Mouse (Mus musculus) heart, adult 2 months (tissue): ENCODE data around the gene Plcl2. TPM values are rescaled to one million over a fixed set of nuclear protein-coding genes. Genes with fewer than 3 reads are reported as not detected.
"Not testable (repeated sequence)": the region's sequence is repeated elsewhere in the genome, so short reads cannot be mapped to it uniquely, and the experiment has no call there.

Experiments used
- DNase-seq, 2 experiments: peaks; one replicate each; pipeline ENCODE4 v3.0.0; 2021
- H3K27ac ChIP-seq: fragments of 200-600 bp; 2 replicates; pipeline ENCODE4 v1.8.1; 2022
- H3K27me3 ChIP-seq: fragments of 200-500 bp; 2 replicates; pipeline ENCODE4 v1.6.1; 2012; ENCODE audit warnings: mild to moderate bottlenecking, low read length, inconsistent platforms, mixed read lengths; ENCODE audit not compliant: control insufficient read depth, insufficient read depth
- H3K36me3 ChIP-seq: fragments of 200-500 bp; 2 replicates; pipeline ENCODE4 v1.6.1; 2012; ENCODE audit warnings: low read length, inconsistent platforms; ENCODE audit not compliant: control insufficient read depth, insufficient read depth
- H3K4me1 ChIP-seq: fragments of 200-500 bp; 2 replicates; pipeline ENCODE4 v1.6.1; 2011; ENCODE audit warnings: low read length; ENCODE audit not compliant: control insufficient read depth, insufficient read depth
- H3K4me3 ChIP-seq: fragments of 200-600 bp; 2 replicates; pipeline ENCODE4 v1.8.1; 2022
- H3K79me2 ChIP-seq: fragments of 200-500 bp; replicated peaks from 2 replicates; pipeline ENCODE4 v1.6.1; 2012; ENCODE audit warnings: mild to moderate bottlenecking, inconsistent platforms, low read length, moderate library complexity, mixed read lengths; ENCODE audit not compliant: control insufficient read depth, insufficient read depth
- H3K9ac ChIP-seq: fragments of 200-500 bp; 2 replicates; pipeline ENCODE4 v1.6.1; 2012; ENCODE audit warnings: low read depth, mild to moderate bottlenecking, control low read depth, inconsistent platforms, low read length, mixed read lengths
- CTCF ChIP-seq: fragments of 200-600 bp; IDR thresholded peaks from 2 replicates; pipeline ENCODE4 v1.8.1; 2022; ENCODE audit warnings: antibody characterized with exemption, mild to moderate bottlenecking, moderate library complexity
- EP300 ChIP-seq: fragments of 200-500 bp; IDR thresholded peaks from 2 replicates; pipeline ENCODE4 v1.6.1; 2011; ENCODE audit warnings: low read depth, low read length, control low read depth; ENCODE audit not compliant: insufficient read depth
- POLR2A ChIP-seq: fragments of 200-500 bp; IDR thresholded peaks from 2 replicates; pipeline ENCODE4 v1.6.1; 2011; ENCODE audit warnings: mild to moderate bottlenecking, low read depth, low read length, control low read depth; ENCODE audit not compliant: insufficient read depth
- WGBS: fragments of 180-500 bp; shearing (Covaris S2); methylation state at CpG from one replicate; pipeline ENCODE4 v1.1.7; 2018; 5-methylcytosine and 5-hydroxymethylcytosine counted together
- intact Hi-C: fragments of 180-260 bp; cut with DNase I; formaldehyde crosslinking; loops from one replicate; pipeline ENCODE4 v1.15.1; 2025
- polyA plus RNA-seq: library from polyadenylated mRNA; depleted of rRNA; stranded (reverse); fragments of >200 nt; gene quantifications from 2 replicates; pipeline ENCODE4 v1.2.3, GENCODE M21; 2012
- total RNA-seq, 2 experiments: library from RNA; stranded (reverse); gene quantifications; 2 replicates each; pipeline ENCODE4 v1.2.3; 2021

The Plcl2 gene
- total and polyA plus RNA-seq, 3 experiments = 2.8 to 8.0 (median 7.5) TPM

DNA sequence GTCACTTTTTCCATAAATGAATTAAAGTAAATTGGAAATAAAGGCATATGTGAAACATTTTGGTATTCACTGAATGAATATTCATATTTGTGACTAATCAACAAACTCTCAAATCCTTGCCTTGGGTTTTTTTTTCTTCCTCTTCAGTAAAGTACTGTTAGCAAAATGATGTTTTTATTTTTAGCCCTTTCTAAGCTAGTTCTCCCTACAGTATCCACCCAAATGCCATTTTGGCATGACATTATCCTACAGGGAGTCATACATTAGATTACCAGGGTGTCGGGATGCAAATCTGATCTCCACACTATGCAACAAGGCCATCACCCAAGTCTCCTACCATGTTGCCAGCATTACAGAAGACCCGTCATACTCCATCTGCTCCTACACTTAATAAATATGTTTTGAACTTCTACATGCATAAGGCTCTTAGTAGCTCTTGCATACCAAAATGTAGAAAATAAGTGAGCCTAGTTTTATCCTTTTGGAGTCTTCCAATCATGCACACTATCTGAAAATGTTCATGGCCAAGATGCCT lies 131.9 kb downstream of the Plcl2 start:
- no peak overlapping the region for H3K4me3 ChIP-seq
- no peaks in the 10 kb centered on the region for H3K36me3 ChIP-seq
- intact Hi-C loops = loop anchor here (5.0 kb wide), 1 partner anchor 136 kb away; no protein-coding TSS in a partner anchor
- no peak for DNase-seq
- no peak for TF ChIP-seq CTCF
- TF ChIP-seq POLR2A = no peak
- TF ChIP-seq EP300 = no peak
- no peaks in the 10 kb centered on the region for H3K79me2 ChIP-seq
- no peaks in the 10 kb centered on the region for H3K27me3 ChIP-seq
- H3K9ac ChIP-seq = no peak overlapping the region
- no peak overlapping the region for H3K27ac ChIP-seq
- WGBS = 91% methylated on average over 2 of the region's 2 CpGs
- peaks cover 3% of the 10 kb centered on the region for H3K4me1 ChIP-seq

DNA sequence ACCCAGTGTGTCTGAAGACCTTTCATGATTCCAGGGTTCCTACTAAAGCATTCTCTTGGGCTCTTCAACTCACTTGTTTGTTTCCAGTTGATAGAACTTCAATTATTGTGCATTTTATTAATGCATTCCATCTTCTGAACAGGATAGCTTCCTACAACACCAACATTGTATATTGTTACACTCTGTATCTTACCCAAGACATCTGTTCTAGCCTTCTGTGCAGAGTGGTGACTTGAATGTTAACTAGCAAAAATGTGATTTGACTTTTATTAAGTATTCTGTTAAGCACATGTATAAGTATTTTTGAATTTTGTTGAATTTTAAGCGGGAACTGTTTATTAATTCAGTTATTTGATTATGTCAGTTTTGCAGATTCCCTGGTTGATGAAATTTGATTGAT lies 132.7 kb downstream of the Plcl2 start:
- no peak overlapping the region for H3K9ac ChIP-seq
- no peaks in the 10 kb centered on the region for H3K27me3 ChIP-seq
- no peak for TF ChIP-seq POLR2A
- no peak for TF ChIP-seq EP300
- no peak for TF ChIP-seq CTCF
- H3K36me3 ChIP-seq = no peaks in the 10 kb centered on the region
- no peak for DNase-seq
- no peak overlapping the region for H3K4me3 ChIP-seq
- H3K4me1 ChIP-seq = peaks cover 3% of the 10 kb centered on the region
- WGBS = 96% methylated on average over 1 of the region's 1 CpGs
- intact Hi-C loops = loop anchor here (5.0 kb wide), 1 partner anchor 135 kb away; no protein-coding TSS in a partner anchor
- H3K27ac ChIP-seq = no peak overlapping the region
- H3K79me2 ChIP-seq = no peaks in the 10 kb centered on the region

GRCm38 (mm10) chr17:50643356-50643755 lies 134.2 kb downstream of the Plcl2 start:
- H3K9ac ChIP-seq = no peak overlapping the region; the same call in 1 of the 2 replicates
- peak in 1 of 2 experiments; percentile 44 for DNase-seq

DNA sequence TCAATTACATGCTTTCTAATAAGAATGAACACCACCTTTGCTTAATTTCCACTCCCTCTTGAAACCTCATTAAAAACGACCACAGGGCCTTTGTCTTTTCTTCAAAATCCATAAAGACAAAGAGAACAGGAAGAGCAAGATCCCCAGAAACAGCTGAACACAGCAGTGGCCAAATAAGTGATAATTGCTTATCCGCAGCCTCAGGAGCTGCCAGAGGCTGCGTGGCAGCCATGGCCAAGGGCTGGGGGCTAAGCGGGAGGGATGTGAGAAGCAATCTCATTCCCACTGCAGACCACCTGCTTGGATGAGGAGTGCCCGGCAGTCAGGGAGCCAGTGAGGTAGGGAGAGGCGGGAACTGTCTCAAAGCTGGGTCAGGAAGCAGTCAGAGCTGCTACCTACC lies 134.8 kb downstream of the Plcl2 start:
- no peak for DNase-seq
- intact Hi-C loops = loop anchor here (5.0 kb wide), 1 partner anchor 133 kb away; no protein-coding TSS in a partner anchor
- no peaks in the 10 kb centered on the region for H3K79me2 ChIP-seq
- no peaks in the 10 kb centered on the region for H3K36me3 ChIP-seq
- H3K27me3 ChIP-seq = no peaks in the 10 kb centered on the region
- TF ChIP-seq CTCF (no peak), EP300 (no peak), POLR2A (no peak)
- H3K27ac ChIP-seq = no peak overlapping the region
- 36% methylated on average over 6 of the region's 6 CpGs for WGBS
- H3K4me1 ChIP-seq = peaks cover 3% of the 10 kb centered on the region
- no peak overlapping the region for H3K4me3 ChIP-seq
- no peak overlapping the region for H3K9ac ChIP-seq

More at GRCm38 (mm10) chr17:50643356-50643755, 134.2 kb downstream of the Plcl2 start:
- WGBS = 21% methylated on average over 6 of the region's 6 CpGs
- Histone ChIP-seq H3K4me1 (peaks cover 3% of the 10 kb centered on the region), H3K36me3 (no peaks in the 10 kb centered on the region), H3K27me3 (no peaks in the 10 kb centered on the region), H3K27ac (no peak overlapping the region; the same call in 1 of the 2 replicates), H3K79me2 (no peaks in the 10 kb centered on the region), H3K4me3 (no peak overlapping the region)
- TF ChIP-seq CTCF (peak; percentile 32), POLR2A (no peak), EP300 (peak; percentile 47; the same call in 1 of the 2 replicates)
- intact Hi-C loops = loop anchor here (5.0 kb wide), 1 partner anchor 134 kb away; no protein-coding TSS in a partner anchor

DNA sequence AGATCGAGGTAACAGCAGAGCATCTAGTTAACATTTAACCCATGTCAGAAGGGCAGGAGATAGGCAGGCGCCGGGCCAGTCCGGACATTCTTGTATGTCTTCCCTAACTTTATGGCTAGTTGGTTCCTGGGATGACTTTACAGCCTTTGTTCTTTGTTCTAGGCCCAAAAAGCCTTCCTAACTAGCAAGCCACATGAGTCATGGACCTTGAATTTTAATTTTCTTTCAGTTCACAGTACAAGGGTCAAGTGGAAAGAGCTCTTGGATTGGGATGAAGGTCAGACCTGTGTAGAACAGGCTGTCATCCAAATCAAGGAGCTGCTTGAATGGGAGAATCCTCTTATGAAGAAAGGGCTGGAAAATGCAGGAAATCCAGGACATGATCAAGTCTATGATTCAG lies 138.9 kb downstream of the Plcl2 start:
- WGBS = 100% methylated on average over 4 of the region's 4 CpGs
- DNase-seq, H3K27me3 ChIP-seq, intact Hi-C loops, H3K79me2 ChIP-seq, H3K4me3 ChIP-seq, H3K27ac ChIP-seq, H3K9ac ChIP-seq, H3K4me1 ChIP-seq, H3K36me3 ChIP-seq: not testable (repeated sequence)

DNA sequence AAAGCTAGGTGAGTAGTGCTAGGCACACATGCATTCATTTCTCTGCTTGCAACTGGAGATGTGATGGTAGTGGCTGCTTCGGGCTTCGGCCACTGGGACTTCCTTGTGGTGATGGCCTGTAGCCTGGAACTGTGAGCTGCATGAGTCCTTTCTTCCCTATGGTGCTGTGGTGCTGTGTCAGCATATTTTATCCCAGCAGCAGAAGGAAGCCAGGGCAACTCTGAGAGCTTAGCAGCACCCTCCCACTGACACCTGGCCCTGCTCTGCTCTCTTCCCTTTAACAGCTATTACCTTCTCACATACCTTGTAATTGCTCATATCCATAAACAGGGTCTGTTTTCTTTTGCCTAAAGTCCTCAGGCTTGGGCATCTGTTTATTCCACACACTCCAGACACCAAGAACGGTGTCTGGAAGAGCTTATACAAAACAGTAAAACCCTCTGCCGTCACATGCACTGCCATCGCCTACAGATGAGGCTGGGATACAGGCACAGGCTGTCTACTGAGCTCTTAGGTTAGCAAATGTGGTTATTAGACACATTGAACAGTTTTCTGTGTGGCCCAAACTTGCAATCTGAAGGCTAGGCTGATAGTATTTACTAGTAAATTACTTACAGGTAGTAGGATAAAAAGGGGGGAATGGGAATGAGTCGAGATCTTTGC lies 139.7 kb downstream of the Plcl2 start:
- no peak for TF ChIP-seq EP300
- TF ChIP-seq POLR2A = no peak
- TF ChIP-seq CTCF = no peak
- Histone ChIP-seq H3K9ac (no peak overlapping the region), H3K27ac (no peak overlapping the region), H3K36me3 (no peaks in the 10 kb centered on the region), H3K27me3 (no peaks in the 10 kb centered on the region), H3K4me1 (no peaks in the 10 kb centered on the region), H3K79me2 (no peaks in the 10 kb centered on the region), H3K4me3 (no peak overlapping the region)
- WGBS = 94% methylated on average over 6 of the region's 6 CpGs
- no peak for DNase-seq
- intact Hi-C loops = no loop called here
